Mouse (Mus musculus) bone marrow, adult 2 months (tissue): ENCODE data around the gene Iqck.

Experiments
- CTCF ChIP-seq: fragments of 200-500 bp; IDR thresholded peaks from 2 replicates; pipeline ENCODE4 v1.5.1; 2011; ENCODE audit warnings: low read length, control low read depth; ENCODE audit not compliant: control insufficient read depth, insufficient read depth
- POLR2A ChIP-seq: fragments of 200-500 bp; IDR thresholded peaks from 2 replicates; pipeline ENCODE4 v1.6.1; 2011; ENCODE audit warnings: low read depth, mild to moderate bottlenecking, control low read depth, low read length, borderline replicate concordance; ENCODE audit not compliant: control insufficient read depth

DNA sequence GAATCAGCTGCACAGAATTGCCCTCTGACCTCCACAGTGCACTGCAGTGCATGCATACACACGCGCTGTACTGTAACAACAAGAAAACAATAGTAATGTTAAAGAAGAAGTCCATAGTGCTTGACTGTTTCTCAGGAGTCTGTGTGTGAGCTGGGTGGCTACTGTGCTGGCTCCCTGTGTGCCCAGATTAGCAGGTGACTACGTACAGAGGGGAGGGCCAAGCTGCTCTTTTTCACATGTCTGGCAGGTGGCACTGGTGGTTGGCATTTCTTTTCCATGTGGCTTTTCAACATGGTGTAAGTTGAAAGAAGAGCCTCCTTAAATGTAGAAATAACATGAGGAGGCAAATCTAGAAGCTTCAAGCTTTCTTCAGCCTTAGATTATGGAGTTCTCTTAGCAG, 72.8 kb downstream of the Iqck start:
- no peak for TF ChIP-seq CTCF
- TF ChIP-seq POLR2A, result no peak
